Mouse (Mus musculus) hindbrain, embryonic 11.5 days (tissue): Measurements from ENCODE around the gene Steap1. TPM values are rescaled to one million over a fixed set of nuclear protein-coding genes. Genes with fewer than 3 reads are reported as not detected.

ENCODE experiments used
- ATAC-seq: fragments of 200-750 bp; cut with Nextera tagmentation; 2 replicates; pipeline ENCODE4 v1.8.0; 2017; ENCODE audit warnings: mild to moderate bottlenecking, moderate TSS enrichment, moderate library complexity; ENCODE audit not compliant: low FRiP score
- DNase-seq: peaks from one replicate; pipeline ENCODE4 v3.0.0-alpha.2; 2015; ENCODE audit warnings: low spot score
- H3K27ac ChIP-seq: fragments of 300-500 bp; sonication (generic); 2 replicates; pipeline ENCODE4 v1.5.1; 2014; ENCODE audit warnings: mild to moderate bottlenecking, low read depth, low read length
- H3K27me3 ChIP-seq: fragments of 300-500 bp; sonication (generic); 2 replicates; pipeline ENCODE4 v1.6.1; 2014; ENCODE audit warnings: mild to moderate bottlenecking, low read length, moderate library complexity, mixed read lengths; ENCODE audit not compliant: control insufficient read depth, insufficient read depth
- H3K36me3 ChIP-seq: fragments of 300-500 bp; sonication (generic); 2 replicates; pipeline ENCODE4 v1.6.1; 2014; ENCODE audit warnings: mild to moderate bottlenecking, low read length, moderate library complexity, mixed read lengths; ENCODE audit not compliant: control insufficient read depth, insufficient read depth
- H3K4me1 ChIP-seq: fragments of 300-500 bp; sonication (generic); replicated peaks from 2 replicates; pipeline ENCODE4 v1.6.1; 2014; ENCODE audit warnings: low read length, mixed read lengths; ENCODE audit not compliant: control insufficient read depth, insufficient read depth
- H3K4me2 ChIP-seq: fragments of 300-500 bp; sonication (generic); replicated peaks from 2 replicates; pipeline ENCODE4 v1.6.1; 2014; ENCODE audit warnings: mild to moderate bottlenecking, low read depth, low read length
- H3K4me3 ChIP-seq: fragments of 300-500 bp; sonication (generic); 2 replicates; pipeline ENCODE4 v1.5.1; 2014; ENCODE audit warnings: low read depth, low read length
- H3K9ac ChIP-seq: fragments of 300-500 bp; sonication (generic); 2 replicates; pipeline ENCODE4 v1.6.1; 2014; ENCODE audit warnings: low read depth, low read length
- H3K9me3 ChIP-seq: fragments of 300-500 bp; sonication (generic); 2 replicates; pipeline ENCODE4 v1.6.1; 2016; ENCODE audit warnings: low read length; ENCODE audit not compliant: control insufficient read depth
- WGBS: fragments of 180-500 bp; shearing (Covaris S2); extraction: QIAGEN DNeasy Blood & Tissue Kit; methylation state at CpG from one replicate; pipeline ENCODE4 v1.1.7; 2014; 5-methylcytosine and 5-hydroxymethylcytosine counted together
- polyA plus RNA-seq: library from polyadenylated mRNA; unstranded; fragments of >200 nt; fragmentation: Nextera tagmentation; extraction: Ambion mirVana; gene quantifications from 2 replicates; pipeline ENCODE4 v1.2.1, GENCODE M21; 2014

The Steap1 gene
- polyA plus RNA-seq, 1 experiment from 2014 or later: 5.2 TPM

DNA sequence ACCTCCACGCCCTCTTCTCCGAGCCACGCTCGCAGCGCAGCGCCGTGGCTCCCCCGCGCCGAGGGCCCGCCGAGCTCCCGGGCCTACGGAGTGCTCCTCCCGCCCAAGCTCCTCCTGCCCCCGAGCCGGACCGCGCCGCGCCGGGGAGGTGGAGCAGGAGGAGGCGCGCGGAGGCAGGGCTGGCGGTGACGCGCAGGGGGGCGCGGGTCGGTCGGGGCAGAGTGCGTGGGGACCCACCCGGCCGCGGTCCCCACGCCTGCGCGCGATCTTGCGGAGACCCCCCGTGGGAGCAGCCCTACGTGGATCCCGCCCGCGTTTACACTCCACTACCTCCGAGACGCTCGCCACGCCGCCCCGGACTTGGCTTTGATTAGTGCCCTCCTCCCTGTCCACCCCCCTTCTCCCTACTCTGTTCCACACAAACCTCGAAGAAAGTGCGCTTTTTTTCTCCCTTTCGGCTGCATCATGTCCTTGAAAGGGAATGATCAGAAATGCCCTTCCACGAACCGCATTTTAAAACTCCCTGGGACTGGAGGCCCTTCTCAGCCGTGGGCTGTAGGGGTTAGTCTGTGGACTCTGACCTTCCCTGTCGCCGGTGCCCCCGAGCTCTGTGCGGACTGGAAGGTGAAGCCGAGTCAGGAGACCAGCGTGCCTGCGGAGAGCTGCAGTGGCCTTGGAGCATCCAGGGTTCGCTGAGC lies 55.0 kb downstream of the Steap1 start, which contains the start of gene Steap2:
TSS of gene Steap2 (minus strand) at position 623 of the 698 bp plus-strand sequence.
- Histone ChIP-seq H3K4me1 (no peaks in the 10 kb centered on the region), H3K27ac (0 out of 2 replicates have a peak within 1 kb of the TSS, but pooled peaks have one; percentile 33), H3K27me3 (no peaks in the 10 kb centered on the region), H3K4me2 (peak within 1 kb of the TSS; percentile 89), H3K9me3 (no peaks in the 10 kb centered on the region), H3K36me3 (no peaks in the 10 kb centered on the region), H3K4me3 (peak within 1 kb of the TSS; percentile 66), H3K9ac (peak within 1 kb of the TSS; percentile 88)
- peak; percentile 92 for ATAC-seq
- peak; percentile 75 for DNase-seq
- under 1% methylated on average over 46 of the region's 66 CpGs for WGBS

DNA sequence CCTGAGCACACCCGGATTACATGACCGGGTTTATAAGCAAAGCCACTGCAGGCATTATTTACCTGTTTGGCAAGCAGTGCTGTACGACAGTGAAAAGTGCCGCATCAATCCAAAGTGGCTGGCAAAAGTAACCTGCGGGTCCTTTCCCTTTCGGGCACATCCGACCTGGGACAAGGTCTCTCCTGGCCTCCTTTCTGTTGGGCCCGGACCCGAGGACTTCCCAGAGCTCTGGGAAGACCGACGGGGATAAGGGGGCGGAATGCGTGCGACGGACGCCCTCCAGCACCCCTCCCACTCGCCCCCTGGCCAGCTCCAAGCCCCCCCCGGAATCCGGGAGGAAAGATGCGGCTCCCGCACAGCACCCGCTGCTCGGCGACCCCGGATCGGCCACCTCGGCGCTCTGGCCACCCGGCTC lies 55.6 kb downstream of the Steap1 start:
- Histone ChIP-seq H3K36me3 (no peaks in the 10 kb centered on the region), H3K9ac (peak overlapping the region; percentile 88), H3K4me2 (peak overlapping the region; percentile 89), H3K9me3 (no peaks in the 10 kb centered on the region), H3K27me3 (no peaks in the 10 kb centered on the region), H3K27ac (0 out of 2 replicates have a peak overlapping the region, but pooled peaks have one; percentile 33), H3K4me1 (no peaks in the 10 kb centered on the region), H3K4me3 (peak overlapping the region; percentile 66)
- WGBS: under 1% methylated on average over 20 of the region's 29 CpGs
- ATAC-seq (peak; percentile 69), DNase-seq (peak; percentile 56)

DNA sequence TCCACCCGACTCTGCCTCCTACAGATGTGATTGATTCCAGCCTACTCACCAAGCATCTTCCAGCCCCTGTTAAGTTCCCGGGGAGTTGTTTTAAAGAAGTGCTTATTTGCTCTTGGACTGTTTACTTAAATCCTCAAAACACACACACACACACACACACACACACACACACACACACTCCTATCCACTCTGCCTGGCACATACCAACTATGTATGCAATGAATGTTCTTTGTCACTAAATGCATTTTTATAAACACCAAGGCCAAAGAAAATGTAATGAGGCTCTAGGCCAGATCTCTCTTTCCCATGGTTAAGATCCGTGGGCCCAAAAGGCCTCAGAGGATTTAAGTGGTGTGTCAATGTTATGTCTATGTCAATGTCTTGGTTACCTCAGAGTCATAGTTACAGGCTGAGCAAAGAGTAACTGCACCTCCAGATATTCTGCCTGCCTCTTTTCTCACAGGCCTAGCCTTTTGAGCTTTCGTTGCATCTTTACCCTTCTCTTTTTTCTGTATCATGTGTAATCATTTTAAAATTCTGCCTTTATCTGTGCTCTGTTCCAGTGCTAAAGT lies 56.9 kb downstream of the Steap1 start:
- WGBS: 72% methylated on average over 4 of the region's 4 CpGs
- Histone ChIP-seq H3K36me3 (no peaks in the 10 kb centered on the region), H3K27me3 (no peaks in the 10 kb centered on the region), H3K27ac (no peak overlapping the region), H3K4me1 (no peaks in the 10 kb centered on the region), H3K4me3 (no peak overlapping the region), H3K9me3 (no peaks in the 10 kb centered on the region), H3K4me2 (no peak overlapping the region), H3K9ac (no peak overlapping the region)
- no peak for ATAC-seq
- DNase-seq: no peak

DNA sequence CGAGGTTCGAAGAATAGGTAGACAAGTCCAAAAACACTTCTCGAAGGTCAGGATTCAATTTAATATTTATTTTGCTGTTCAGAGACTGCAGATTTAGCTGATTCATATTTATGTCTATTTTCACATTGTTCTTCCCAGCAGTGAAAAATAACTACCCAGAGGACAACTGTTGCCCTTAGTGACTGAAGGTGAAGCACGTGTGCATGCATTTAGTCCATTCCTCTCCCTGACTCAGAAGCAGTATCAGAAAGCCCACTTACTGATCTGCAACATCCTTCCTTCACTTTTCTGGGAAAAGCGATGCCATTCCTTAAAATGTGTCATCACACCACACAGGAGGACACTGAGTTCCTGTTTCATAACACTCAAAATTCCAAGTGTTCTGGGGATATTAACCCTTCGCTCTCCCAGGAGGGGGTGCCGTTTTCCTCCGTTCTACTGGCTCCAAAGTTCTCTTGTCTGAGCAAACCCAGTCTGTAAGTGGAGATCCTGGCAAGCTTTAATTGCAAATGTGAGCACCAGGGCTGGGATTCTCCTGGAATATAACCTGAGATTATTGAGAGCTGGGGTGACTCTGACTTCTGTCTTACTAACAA lies 60.1 kb downstream of the Steap1 start:
- H3K27me3 ChIP-seq: no peaks in the 10 kb centered on the region
- no peak for ATAC-seq
- 77% methylated on average over 8 of the region's 8 CpGs for WGBS
- no peak overlapping the region for H3K9ac ChIP-seq
- DNase-seq: no peak
- H3K4me3 ChIP-seq: no peak overlapping the region
- no peak overlapping the region for H3K27ac ChIP-seq
- H3K36me3 ChIP-seq: no peaks in the 10 kb centered on the region
- H3K4me2 ChIP-seq: no peak overlapping the region
- no peaks in the 10 kb centered on the region for H3K4me1 ChIP-seq
- H3K9me3 ChIP-seq: no peaks in the 10 kb centered on the region

DNA sequence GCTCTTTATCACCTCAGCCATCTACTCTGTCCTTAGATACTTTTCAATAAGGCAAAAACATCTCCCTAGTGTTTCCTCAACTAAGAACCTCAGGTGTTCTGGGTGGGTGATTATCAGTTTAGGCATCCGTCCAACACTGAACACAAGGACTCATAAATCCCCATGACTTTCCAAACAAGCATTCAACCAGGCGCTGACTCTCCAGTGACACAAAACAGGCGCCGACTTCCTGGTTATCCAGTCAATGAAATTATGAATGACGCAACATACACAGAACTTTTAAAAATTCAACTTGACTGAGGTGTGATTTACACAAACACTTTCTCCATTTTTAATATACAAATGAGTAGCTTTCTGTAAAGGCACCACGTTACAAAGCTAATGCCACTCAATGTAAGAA lies 60.9 kb downstream of the Steap1 start:
- Histone ChIP-seq H3K36me3 (no peaks in the 10 kb centered on the region), H3K4me2 (no peak overlapping the region), H3K4me1 (no peaks in the 10 kb centered on the region), H3K27me3 (no peaks in the 10 kb centered on the region), H3K4me3 (no peak overlapping the region), H3K27ac (no peak overlapping the region), H3K9me3 (no peaks in the 10 kb centered on the region), H3K9ac (no peak overlapping the region)
- 91% methylated on average over 6 of the region's 6 CpGs for WGBS
- DNase-seq: no peak
- ATAC-seq: no peak

DNA sequence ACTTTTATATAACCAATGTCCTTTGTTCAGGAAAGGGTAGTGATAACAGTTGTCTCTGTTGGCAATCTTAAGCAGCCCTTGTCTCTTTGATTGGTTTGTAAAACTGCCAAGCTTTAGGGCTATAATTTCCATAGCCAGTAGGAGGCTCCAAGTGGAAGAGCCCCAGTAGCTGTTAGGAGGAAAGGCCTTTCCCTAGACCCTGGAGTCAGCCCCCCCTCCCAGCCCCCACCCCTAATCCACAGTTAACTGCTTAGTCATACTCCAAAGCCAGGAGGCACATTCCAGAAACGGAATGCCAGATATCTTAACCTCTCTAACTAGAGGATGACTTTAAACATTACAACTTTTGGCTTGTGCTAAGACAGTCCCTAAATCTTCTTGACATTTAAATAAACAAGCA lies 62.2 kb downstream of the Steap1 start:
- ATAC-seq (no peak), DNase-seq (no peak)
- no peaks in the 10 kb centered on the region for H3K36me3 ChIP-seq
- H3K9me3 ChIP-seq: no peaks in the 10 kb centered on the region
- no peak overlapping the region for H3K4me3 ChIP-seq
- H3K4me1 ChIP-seq: no peaks in the 10 kb centered on the region
- H3K27ac ChIP-seq: no peak overlapping the region
- no peak overlapping the region for H3K4me2 ChIP-seq
- H3K9ac ChIP-seq: no peak overlapping the region
- no peaks in the 10 kb centered on the region for H3K27me3 ChIP-seq
- WGBS: 12% methylated on average over 1 of the region's 1 CpGs

Other genes with a start within 250 kb of the Steap1 start
- gene Cldn12, start 234.4 kb downstream of the Steap1 start, polyA plus RNA-seq: 25.7 and 30.9 TPM in 2 replicates
- 34.5 and 37.2 TPM in 2 replicates for gene Gtpbp10, start 189.8 kb downstream of the Steap1 start, polyA plus RNA-seq
- gene Gm8773, start 175.5 kb downstream of the Steap1 start, polyA plus RNA-seq: 4.0 and 5.0 TPM in 2 replicates
- gene Cfap69, start 85.1 kb downstream of the Steap1 start, polyA plus RNA-seq: 8.0 and 9.6 TPM in 2 replicates
- gene Steap2, start 54.7 kb downstream of the Steap1 start, polyA plus RNA-seq: 5.5 and 7.5 TPM in 2 replicates